Comparison of ENCODE assay signal across 9 mouse cellular contexts in genomic region chr16:3976251-3976671, GRCm38 (mm10). TPM values are rescaled to one million over a fixed set of nuclear protein-coding genes. Genes with fewer than 3 reads are reported as not detected.
DNase-seq lines count a peak whose midpoint lies in the region; ATAC-seq lines count a peak whose summit lies in the region.
"Had no signal": no experiment of that assay in that cellular context is flagged by ENCODE, and none has a peak within 500 bp of the region (broad histone marks: within the 10 kb centered on the region; RNA-seq: fewer than 3 reads in every experiment).

Gene Nlrc3 (minus strand): TSS chr16:3976632.

- DNase-seq in heart, postnatal 14 days, result no peak
- DNase-seq in T-cell, adult 2 months (ENCODE audit: low spot score), result peak; percentile 71
- DNase-seq in naive thymus-derived CD4-positive, alpha-beta T cell, adult 2 months (ENCODE audit: low read depth), result peak; percentile 66
- no peak for DNase-seq in cerebellum, adult 8-10 months
- DNase-seq in urinary bladder, postnatal 25 days (ENCODE audit: low spot score), result no peak

- WGBS in heart, embryonic 14.5 days, result 55% methylated on average over 4 of the region's 4 CpGs
- 31% methylated on average over 4 of the region's 4 CpGs for whole genome bisulfite sequencing in kidney, embryonic 16.5 days

- peaks cover 37% of the 10 kb centered on the region for H3K36me3 ChIP-seq in heart, embryonic 14.5 days (ENCODE audit: control insufficient read depth, insufficient read depth, low read length)
- peaks cover 33% of the 10 kb centered on the region for H3K36me3 ChIP-seq in kidney, embryonic 16.5 days (ENCODE audit: insufficient read depth, low read length)

- H3K9me3 ChIP-seq in heart, embryonic 14.5 days (ENCODE audit: control insufficient read depth, low read length), result no peaks in the 10 kb centered on the region
- no peaks in the 10 kb centered on the region for H3K9me3 ChIP-seq in kidney, embryonic 16.5 days (ENCODE audit: low read length)

- H3K27ac ChIP-seq in heart, embryonic 14.5 days (replicated peaks in 1 of 2; ENCODE audit: control insufficient read depth in 1 of 2, insufficient read depth in 1 of 2, low read depth in 2 of 2, low read length in 2 of 2), result peak within 1 kb of the TSS in 1 of 2 experiments; percentile 9; a peak in 1 of 4 replicates
- 0 out of 2 replicates have a peak within 1 kb of the TSS, but pooled peaks have one; percentile 4 for H3K27ac ChIP-seq in kidney, embryonic 16.5 days (ENCODE audit: low read length)

- no peak within 1 kb of the TSS for H3K4me3 ChIP-seq in heart, embryonic 14.5 days (ENCODE audit: control insufficient read depth in 1 of 2, insufficient read depth in 1 of 2, low read depth in 1 of 2, low read length in 2 of 2)
- H3K4me3 ChIP-seq in kidney, embryonic 16.5 days (ENCODE audit: low read length), result peak within 1 kb of the TSS; percentile 15

- peak within 1 kb of the TSS; percentile 11; the same call in 1 of the 2 replicates for H3K4me2 ChIP-seq in heart, embryonic 14.5 days (ENCODE audit: low read length)
- H3K4me2 ChIP-seq in kidney, embryonic 16.5 days (replicated peaks; ENCODE audit: low read depth, low read length), result peak within 1 kb of the TSS; percentile 14; the same call in 1 of the 2 replicates

- intact Hi-C loops in heart, postnatal 14 days (cut with DNase I), result no loop called here

- H3K4me1 ChIP-seq in heart, embryonic 14.5 days (ENCODE audit: control insufficient read depth in 2 of 2, insufficient read depth in 2 of 2, low read length in 2 of 2), result peaks cover 0 to 12% of the 10 kb centered on the region in 2 experiments; a peak in 3 of 4 replicates
- peaks cover 12% of the 10 kb centered on the region; the same call in 1 of the 2 replicates for H3K4me1 ChIP-seq in kidney, embryonic 16.5 days (ENCODE audit: insufficient read depth, low read length)

- H3K9ac ChIP-seq in heart, embryonic 14.5 days (ENCODE audit: low read length), result no peak within 1 kb of the TSS
- no peak within 1 kb of the TSS for H3K9ac ChIP-seq in kidney, embryonic 16.5 days (replicated peaks; ENCODE audit: low read length)

- ATAC-seq in heart, embryonic 14.5 days (ENCODE audit: insufficient number of reproducible peaks, insufficient read depth, low FRiP score, low read depth), result 0 out of 2 replicates have a peak, but pooled peaks have one; percentile 62
- ATAC-seq in kidney, embryonic 16.5 days (ENCODE audit: low FRiP score, low TSS enrichment), result peak; percentile 83
- ATAC-seq in erythroblast, adult 5-6 weeks (replicated peaks; ENCODE audit: low FRiP score, poor library complexity, severe bottlenecking), result no peak

- H3K27me3 ChIP-seq in heart, embryonic 14.5 days (ENCODE audit: control insufficient read depth, insufficient read depth, low read length), result no peaks in the 10 kb centered on the region
- no peaks in the 10 kb centered on the region for H3K27me3 ChIP-seq in kidney, embryonic 16.5 days (ENCODE audit: insufficient read depth, low read length)
- H3K27me3 ChIP-seq: Patski had no signal

RNA-seq across cellular contexts. Expression of gene Nlrc3, which starts in this region (rescaled TPM):
- 1.9 and 2.3 TPM in 2 replicates for polyA plus RNA-seq in heart, embryonic 14.5 days (2014; fragmentation: Nextera tagmentation; extraction: Ambion mirVana)
- total RNA-seq in heart, postnatal 14 days (2021), result 1 to 10 TPM; 2.7 to 3.1 TPM
- 2.7 and 2.9 TPM in 2 replicates for polyA plus RNA-seq in kidney, embryonic 16.5 days (2015; fragmentation: Nextera tagmentation; extraction: Ambion mirVana)
- total RNA-seq in erythroblast, adult 5-6 weeks (2015; ENCODE audit: low replicate concordance), result 0.42 TPM in 1 of 2 replicates, not detected in the other
- total RNA-seq in erythroblast, adult 5-6 weeks (2017; ENCODE audit: low replicate concordance), result 0.56 TPM in 1 of 2 replicates, not detected in the other

Comparison
In these comparisons a context has a peak if more than half of its experiments do, and no peak if none do; other contexts are left out.
1. DNase-seq: peak in T-cell, adult 2 months (single experiment) and naive thymus-derived CD4-positive, alpha-beta T cell, adult 2 months (single experiment); none in heart, postnatal 14 days (0 of 2), cerebellum, adult 8-10 months (single experiment) and urinary bladder, postnatal 25 days (single experiment).